Mouse (Mus musculus) frontal cortex, adult (tissue): Measurements from ENCODE around the gene Olfr156.
"Not testable (repeated sequence)": the region's sequence is repeated elsewhere in the genome, so short reads cannot be mapped to it uniquely, and the experiment has no call there.

ENCODE experiments used
- ATAC-seq: cut with Nextera tagmentation; 2 replicates; pipeline ENCODE4 v1.9.2; 2017; ENCODE audit warnings: mild to moderate bottlenecking, moderate library complexity, mixed read lengths; ENCODE audit not compliant: low TSS enrichment

Olfr156 gene

DNA sequence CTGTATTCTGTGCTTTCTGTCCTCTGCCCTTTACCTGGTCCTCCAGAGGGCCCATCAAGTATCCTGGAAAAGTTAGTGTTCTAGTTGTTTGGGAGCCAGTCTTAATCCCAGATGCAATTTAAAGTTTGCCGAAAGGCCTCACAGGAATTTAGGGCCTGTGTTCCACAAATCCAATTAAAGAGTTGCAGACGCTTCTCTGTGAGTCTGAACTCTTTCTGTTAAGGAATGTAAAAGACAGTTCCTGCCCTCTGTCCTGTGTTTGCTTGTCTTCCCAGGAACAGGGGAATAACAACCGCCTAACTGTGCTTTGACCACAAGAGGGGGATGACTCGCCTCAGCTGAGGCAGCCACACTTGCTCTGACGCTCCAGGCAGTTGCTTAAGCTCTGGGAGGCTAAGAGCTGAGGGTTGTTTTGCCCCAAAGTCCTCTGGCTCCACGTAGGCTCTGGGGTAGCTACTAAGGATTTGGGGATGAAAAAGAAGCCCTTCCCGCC lies at the start of gene Olfr156:
Gene Olfr156 (minus strand): TSS at position 51 of the 493 bp plus-strand sequence.
- no peak for ATAC-seq

DNA sequence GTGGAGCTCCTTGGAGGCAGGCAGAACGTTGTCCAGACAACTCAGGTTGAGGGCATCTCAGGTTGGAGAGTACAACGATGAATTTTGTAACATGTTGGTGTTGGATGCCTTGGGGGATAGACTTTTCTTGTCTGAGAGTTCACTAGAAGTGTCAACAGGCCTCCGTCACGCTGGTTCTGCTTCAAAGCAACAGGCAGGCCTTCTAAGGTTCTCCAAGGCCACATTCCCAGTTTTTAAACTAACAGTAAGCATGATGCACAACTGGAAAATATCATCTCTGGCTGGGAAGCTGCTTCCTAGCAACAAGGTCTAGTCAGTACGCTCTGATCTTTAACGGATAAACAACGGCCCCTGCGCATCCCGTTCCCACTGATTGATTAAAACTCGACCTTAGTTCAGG lies 46.1 kb upstream of the Olfr156 start:
- no peak for ATAC-seq

DNA sequence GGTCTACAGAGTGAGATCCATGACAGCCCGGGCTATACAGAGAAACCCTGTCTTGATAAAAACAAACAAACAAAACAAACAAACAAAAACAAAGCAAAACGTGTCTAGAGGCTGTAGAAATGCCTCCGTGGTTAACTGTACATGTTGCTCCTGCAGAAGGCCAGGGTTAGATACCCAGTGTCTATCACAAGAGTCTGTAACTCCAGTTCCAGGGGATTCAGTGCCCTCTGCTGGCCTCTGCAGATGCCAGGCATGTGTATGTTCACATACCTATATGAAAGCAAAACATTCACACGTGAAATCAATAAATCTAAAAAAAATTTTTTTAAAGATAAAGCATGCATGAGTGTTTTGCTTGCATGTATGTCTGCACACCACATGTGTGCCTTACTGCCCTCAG lies 39.6 kb upstream of the Olfr156 start:
- no peak for ATAC-seq

DNA sequence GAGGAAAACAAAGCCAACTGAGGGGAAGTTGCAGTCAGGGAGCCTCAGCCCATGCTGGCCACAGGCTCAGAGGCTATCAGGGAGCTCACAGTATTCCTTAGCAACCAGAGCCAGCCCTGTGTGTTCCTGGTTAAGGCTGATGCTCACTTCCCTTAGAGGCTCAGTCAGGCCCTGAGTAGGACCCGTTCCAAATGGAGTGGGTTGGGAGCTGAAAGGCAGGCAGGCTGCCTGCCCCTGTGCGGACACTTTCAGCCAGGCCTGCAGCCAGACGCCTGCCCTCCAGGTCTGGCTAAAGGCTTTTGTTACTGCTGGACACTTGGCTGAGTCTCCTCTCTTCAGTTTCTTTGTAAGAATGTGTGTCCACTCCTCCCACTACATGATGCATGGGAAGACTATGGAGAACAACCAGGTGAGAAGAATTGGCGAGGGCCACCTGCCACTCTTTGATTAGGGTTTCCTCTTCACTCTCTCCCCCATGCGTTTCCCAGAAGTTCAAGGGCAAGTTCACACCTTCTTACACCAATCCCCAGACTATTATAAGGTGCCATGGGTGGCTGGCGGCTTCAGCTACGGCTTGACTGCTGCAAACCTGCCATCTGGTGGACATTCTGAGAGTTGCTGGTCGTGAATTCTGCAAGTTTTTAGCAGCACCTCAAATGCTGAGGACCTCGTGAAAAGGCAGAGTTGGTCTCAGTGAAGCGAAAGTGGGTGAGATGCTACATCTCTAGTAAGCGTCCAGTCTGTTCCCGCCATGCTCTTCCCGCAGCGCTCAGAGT lies 37.2 kb upstream of the Olfr156 start:
- ATAC-seq = peak; percentile 52; the same call in 1 of the 2 replicates

DNA sequence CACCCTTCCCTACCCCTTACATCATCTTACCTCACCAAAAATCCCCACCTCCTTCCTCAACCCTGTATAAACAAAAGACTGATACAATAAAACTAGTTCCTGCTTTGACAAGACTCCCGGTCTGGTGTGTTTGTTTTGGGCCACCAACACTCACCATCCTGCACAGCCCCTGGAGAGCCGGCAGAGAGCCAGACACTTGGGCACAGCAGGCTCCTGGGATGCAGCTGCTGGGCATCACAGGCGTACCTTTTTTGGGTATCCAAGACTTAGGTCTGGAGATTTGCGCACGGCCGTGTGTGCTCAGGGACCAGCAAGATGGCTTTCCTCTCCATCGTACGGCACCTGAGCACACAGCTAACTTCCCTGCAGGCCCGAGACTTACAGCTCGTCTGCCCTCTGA lies 36.2 kb upstream of the Olfr156 start:
- ATAC-seq = no peak

DNA sequence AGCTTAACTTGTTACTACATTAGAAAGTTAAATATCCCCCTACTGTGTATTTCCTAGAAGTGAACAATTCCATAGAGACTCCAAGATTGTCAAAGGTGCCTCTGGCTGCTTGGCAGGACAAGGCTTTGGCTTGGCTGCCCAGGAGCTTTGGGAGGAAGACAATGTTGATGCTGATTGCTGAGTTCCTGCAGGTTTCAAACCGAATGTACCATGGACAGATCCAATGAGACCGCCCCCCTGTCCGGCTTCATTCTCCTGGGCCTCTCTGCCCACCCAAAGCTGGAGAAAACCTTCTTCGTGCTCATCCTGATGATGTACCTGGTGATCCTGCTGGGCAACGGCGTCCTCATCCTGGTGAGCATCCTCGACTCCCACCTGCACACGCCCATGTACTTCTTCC lies 30.4 kb upstream of the Olfr156 start:
- ATAC-seq = no peak

DNA sequence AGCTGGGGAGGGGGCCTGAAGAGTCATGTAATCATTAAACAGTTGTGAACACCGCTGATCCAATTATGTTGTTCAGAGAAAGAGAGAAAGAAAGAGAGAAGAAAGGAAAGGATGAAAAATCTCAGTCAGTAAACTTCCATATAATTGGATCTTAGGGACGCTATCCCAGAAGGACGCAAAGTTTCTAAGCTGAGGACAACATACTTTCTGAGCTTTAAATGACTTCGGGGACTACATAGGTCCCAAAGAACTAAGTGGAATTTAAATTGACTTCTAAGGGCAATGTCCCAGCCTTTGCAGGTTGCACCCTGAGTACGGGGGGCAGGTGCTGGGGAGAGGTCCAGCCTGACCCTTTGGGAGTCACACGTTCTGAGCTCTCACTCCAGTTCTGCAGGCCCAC lies 27.6 kb upstream of the Olfr156 start, which contains the start of gene Olfr155:
Gene Olfr155 (plus strand): TSS at position 301 of the 400 bp plus-strand sequence.
- ATAC-seq = no peak

DNA sequence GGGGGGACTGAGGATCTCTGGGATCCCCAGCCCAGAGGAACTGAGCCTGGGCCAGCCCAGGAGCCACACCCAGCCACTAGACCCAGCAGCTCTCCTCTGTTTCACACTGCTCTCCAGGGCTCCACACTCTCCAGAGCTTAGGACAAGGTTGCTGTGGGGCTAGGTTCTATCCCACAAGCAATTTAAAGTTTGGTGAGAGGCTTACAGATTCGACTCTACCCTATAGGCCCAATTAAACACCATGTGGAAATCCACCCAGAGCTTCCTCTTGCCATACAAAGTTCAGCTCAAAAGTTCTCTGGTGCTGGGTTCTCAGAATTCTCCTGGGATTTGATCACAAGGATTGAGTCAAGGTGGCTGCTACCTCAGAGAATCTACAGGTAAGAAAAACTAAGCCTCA lies 16.4 kb upstream of the Olfr156 start, which contains the start of gene Olfr157:
Gene Olfr157 (minus strand): TSS at position 101 of the 400 bp plus-strand sequence.
- ATAC-seq = no peak

DNA sequence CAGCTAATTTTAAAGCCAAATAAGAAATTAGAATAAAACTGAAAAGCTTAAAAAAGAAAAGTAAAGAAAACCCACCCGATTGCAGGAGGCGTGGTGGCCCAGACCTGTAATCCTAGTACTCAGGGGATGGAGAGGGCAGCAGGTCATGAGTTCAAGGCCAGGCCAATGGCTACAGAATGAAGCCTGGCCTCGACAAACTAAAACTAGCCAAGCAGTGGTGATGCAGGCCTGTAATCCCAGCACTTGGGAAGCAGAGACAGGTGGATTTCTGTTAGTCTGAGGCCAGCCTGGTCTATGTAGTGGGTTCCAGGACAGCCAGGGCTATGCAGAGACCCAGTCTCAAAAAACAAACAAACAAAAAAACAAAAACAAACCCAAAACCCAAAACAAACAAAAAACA lies 14.6 kb upstream of the Olfr156 start:
- ATAC-seq = no peak

DNA sequence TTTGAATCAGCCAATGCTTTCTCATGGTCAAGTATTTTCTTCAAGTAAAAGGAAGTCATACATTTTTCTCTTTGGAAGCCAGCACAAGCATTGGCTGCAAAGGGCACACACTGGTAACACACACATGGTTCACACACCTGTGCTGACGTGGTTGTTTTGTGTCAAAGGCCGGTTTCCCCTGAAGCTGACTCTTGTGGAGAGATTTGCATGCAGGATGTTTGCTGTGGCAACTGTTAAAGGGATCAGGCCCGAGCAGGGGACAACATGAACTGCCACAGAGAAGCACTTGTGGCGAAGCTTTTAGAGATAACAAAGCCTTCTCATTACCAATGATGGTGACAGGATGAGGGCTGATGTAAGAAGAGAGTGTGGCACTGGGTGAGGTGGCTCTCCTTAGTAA lies 11.1 kb upstream of the Olfr156 start:
- no peak for ATAC-seq

DNA sequence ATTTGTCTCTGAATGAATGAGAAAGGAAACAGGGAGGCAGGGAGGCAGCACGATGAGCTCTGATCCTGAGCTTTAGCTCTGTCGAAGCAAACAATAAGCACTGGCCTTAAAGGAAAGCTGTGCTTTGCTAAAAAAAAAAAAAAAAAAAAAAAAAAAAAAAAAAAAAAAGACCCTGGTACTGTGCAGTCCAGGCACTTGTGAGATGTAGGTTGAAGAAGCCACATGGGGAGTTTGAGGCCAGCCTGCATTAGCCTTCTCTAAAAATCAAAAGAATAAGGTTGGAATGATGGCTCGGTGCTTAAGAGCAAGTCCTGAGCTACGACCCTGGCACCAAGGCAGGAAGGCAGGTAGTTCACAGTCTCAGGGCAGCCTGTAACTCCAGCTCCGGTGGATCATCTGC lies 10.1 kb upstream of the Olfr156 start:
- no peak for ATAC-seq

DNA sequence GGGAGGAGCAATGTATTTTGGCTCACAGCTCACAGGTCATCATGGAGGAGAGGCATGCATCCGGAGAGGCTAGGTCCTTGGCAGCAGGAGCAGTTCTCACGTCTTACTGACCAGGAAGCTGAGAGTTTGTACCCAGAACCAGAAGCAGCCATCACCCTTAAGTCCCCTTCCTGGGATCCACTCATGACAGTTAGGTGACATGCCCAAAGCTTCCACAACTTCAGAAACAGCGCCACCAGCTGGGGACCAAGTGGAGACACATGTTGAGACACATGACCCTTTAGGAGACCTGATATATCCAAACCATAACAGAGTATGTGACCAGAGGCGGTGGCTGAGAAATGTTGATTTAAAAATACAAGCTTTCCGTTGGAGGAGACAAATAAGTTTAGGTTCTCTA lies 8.3 kb upstream of the Olfr156 start:
- no peak for ATAC-seq

DNA sequence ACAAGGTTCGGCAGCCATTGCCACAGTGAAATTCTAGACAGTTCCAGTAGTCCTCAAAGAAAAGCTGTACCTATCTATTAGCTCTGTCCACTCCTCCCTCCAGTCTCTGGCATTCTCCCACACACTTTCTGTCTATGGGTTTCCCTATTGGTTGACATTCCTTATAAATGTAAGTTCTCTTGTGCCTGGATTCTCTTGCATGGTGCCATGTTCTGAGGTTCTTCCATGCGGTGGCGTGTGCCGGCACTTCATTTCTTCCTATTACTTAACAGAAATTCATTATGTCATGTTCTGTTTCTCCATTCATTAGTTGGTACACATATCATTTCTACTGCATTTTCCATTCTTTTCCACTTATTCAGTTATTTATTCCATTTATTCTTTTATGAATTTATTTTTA lies 5.1 kb upstream of the Olfr156 start:
- no peak for ATAC-seq

DNA sequence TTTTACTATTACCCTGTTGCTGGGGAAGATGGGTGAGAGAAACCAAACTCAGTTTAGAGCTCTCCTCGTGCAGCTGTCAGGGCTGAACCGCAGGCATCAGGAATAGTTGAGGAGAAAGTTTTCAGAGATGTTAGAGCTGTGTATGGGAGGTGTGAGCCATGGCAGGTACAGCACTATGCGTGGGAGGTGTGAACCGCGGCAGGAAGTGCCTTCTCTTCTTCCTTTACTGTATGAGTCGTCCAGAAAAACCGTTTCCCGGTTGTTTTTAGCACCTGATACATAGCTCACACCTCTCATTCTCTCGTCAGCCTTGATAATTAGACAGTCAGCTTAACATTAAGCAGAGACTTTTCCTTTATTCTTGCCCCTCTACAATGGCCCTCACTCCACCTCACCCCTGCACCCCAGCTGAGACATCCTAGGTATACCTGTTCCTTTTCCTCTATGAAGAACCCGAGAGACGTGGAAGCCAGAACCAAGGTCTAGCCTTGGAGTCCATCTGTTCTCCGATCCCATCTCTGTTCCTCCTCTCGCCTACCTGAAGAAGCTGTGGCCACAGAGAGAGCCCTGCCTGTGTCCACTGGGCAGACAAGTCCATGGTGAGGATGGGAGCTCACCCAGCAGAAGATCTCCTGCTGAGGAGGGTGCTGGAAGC lies 672 bp downstream of the Olfr156 start:
- ATAC-seq = no peak

DNA sequence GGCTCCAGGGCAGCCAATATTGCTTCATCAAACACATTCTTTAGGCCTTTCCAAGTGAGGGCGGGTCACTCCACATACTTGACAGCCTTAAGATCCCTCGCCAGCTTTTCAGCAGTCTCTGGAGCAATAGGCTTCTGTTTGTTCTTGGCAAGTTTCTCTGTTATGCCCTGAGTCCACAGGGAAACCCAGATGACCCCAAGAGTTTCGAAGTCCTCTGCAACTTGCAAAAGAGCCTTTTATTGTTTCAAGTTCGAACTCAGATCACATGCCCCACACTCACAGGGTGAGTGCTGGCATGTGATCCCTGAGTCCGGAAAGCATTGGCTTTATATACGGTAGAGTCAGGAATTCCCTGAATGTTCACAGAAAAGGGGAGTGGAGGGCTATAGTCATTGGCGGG lies 24.8 kb downstream of the Olfr156 start:
- ATAC-seq = no peak

DNA sequence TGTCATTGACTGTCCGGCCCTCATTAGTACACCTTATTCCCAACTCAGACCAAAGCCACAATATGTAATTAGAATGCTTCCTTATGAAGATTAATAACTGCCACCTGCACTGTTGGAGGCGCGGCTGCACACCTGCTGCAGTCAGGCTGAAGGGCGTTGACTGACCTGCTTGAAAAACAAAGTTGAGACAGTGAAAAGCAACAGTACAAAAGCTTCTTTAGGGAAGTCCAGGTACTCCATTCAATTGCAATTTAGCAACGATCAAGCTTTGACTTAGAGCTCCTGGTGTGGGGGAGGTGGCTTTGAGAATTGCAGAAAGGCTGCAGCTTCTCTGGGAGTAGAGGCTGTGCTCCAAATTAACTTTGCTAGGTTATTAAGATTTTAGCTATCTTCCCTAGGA lies 27.9 kb downstream of the Olfr156 start:
- not testable (repeated sequence) for ATAC-seq

DNA sequence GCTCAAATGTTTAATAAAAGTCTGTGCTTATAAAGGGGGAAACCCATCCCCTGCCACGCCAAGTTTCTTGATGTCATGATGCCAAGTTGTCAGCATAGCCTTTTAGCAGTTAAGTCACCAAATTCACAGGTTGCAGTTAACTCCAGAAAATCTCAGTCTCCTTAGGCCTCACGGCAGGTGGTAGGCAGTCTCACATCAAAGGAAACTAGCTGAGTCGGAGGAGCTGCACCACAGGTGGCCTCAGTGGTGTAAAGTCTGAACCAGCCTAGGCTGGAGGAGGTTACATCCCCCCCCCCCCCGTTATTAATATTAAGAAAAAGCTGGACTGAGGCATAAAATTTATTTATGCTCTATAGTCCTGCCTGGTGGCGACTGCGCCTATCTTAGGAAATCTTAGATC lies 28.4 kb downstream of the Olfr156 start:
- no peak for ATAC-seq

DNA sequence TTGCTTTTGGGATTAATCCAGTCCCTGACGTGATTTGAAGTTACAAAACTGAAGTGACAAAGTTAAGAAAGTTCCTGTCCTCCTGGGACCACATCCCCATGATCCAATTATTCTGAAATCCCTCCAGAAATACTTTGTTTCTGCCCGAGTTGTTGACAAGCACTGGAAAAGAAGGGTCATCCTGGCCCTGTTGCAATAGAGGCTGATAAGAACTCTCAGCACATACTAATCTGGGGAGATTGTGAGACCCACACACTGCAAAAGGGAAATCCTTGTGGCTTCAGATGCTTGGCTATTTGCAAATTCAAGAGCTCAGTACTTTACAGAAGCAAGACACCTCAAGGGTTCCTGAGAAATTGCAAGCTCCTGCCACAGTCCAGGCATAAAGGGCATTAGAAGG lies 51.4 kb downstream of the Olfr156 start:
- no peak for ATAC-seq

DNA sequence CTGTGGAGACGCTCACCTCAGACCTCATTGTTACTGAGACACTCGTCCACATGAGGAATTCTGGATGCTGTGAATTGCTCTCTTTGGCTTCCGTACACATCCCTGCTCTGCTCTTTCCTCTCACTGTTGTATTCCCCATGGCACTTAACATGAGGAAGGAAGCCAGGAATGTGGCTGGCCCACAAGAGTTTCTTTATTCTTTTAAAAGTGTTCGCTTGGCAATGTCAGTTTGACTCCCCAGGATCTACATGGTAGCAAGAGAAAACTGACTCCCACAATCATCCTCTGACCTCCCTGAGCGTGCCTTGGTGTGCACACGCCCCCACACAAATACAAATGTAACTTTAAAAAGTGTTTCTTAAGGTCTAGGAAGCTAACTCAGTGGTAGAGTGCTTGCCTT lies 52.1 kb downstream of the Olfr156 start:
- no peak for ATAC-seq

DNA sequence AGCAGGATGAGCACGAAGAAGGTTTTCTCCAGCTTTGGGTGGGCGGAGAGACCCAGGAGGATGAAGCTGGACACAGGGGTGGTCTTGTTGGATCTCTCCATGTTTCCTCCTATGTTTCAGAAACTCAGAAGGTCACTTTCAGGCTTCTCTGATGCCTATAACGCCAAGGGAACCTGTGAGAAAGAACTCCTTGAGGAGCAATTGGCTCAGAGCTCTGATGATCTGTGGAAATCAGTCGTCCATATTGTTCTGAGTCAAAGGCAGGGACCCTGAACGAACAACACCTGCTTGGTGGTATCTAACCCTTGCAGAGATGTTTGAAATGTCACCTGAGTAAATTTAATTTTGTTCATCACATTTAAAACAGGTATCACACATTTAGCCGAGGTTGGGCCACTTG lies 52.8 kb downstream of the Olfr156 start, which contains the start of gene Olfr159:
Gene Olfr159 (minus strand): TSS at position 101 of the 400 bp plus-strand sequence.
- no peak for ATAC-seq
